Mouse (Mus musculus): Measurements from ENCODE around the gene Lexm.

DNA sequence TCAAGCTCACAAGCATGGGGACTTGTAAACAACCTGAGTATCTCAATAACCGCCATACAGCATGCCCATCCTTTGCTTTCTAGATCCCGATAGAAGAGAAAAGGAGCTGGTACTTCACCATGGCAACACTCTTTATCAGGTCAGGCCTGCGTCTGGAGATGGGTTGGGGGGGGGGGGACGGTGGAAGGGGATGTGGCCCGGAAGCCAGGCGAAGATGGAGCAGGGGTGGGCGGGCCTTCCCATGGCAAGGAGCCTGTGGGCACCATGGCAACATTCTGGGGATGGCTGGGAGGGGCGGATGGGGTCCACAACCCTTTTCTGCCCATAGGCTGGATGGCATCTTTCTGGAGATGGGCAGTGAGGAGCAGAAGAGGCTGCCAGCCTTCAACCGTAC lies 17.0 kb upstream of the Lexm start:
- TF ChIP-seq CTCF (IDR thresholded peaks at IDR 0.05; ENCODE audit: low read depth) (no peak), EP300 (IDR thresholded peaks at IDR 0.05; ENCODE audit: low read depth) (no peak)

Measured in heart, postnatal 0 days (tissue).